Mouse (Mus musculus): ENCODE measurements at regions not wholly inside any gene's neighbourhood (a gene's known extent, or its start where the extent isn't known, plus 50 kb on each side); places are given as distances from the start of the nearest gene placed in this dataset.

- no peak for DNase-seq (ENCODE audit: low spot score in 2 of 2)
These were observed 66.2 kb downstream of the Isl1 start for GRCm38 (mm10) chr13:116243272-116243784.

DNA sequence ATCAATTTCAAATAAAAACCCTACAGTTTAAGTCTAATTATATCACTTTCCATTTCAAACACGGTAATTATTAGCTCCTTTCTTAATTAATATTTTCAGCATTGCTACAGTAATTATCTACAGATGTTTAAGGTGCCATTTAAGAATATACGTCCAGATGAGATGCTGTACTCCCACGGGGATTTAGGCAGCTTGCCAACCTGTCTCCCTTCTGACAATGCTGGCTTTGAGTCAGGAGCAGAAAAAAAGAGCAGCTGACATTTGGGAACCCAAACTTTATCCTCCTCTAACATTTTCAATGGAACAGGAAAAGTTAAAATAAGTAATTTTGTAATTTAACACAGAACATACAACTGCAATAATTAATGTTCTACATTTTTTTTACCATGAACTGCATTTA, 94.4 kb downstream of the Isl1 start:
- DNase-seq (ENCODE audit: low spot score in 2 of 2): peak in 1 of 2 experiments; percentile 5

DNA sequence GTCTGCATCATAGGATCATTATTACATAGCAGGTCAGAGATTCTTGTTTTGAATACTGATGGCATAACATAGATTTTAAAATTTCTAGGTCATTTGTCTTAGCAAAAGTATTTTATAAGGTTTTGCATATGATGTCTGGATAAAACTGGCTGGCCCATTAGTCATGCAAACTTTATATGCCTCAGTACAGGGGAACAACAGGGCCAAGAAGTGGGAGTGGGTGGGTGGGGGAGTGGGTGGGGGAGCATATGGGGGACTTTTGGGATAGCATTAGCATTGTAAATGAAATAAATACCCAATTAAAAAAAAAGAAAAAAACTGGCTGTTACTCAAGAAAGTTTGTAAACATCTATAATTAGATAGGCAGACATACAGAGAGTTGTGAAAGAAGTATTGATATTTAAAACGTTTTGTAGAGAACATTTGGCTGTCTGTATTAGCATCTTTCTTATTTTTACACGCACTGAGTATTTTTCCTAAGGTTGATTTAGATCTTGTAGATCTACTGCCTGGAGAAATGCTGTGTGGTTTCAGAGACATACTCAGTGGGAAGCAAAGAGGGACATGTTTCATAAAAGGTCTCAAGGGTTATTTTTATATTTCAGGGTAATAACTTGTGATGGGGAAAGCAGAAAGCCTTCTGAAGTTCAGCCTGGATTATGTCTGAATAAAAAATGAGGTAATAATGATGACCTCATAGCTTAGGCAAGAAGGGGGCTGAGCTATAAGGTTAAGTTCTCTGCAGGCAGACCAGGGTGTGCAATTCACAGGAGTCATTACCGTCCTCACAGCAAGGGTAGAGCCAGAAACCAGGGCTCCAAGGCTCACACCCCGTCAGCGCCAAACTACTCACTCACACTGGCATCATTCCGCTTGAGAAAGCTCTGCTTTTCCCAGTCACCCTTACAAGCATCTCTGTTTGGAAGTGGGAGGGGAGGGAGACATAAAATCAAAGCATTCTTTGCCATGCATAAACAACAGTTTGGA, 95.4 kb downstream of the Isl1 start:
- DNase-seq (ENCODE audit: low spot score in 2 of 2): no peak

- no peak for DNase-seq (ENCODE audit: low spot score in 2 of 2)
These were observed 108.1 kb downstream of the Isl1 start for GRCm38 (mm10) chr13:116201177-116201920.

- DNase-seq (ENCODE audit: low spot score in 2 of 2): no peak
These were observed 122.4 kb downstream of the Isl1 start for GRCm38 (mm10) chr13:116187059-116187458.

DNA sequence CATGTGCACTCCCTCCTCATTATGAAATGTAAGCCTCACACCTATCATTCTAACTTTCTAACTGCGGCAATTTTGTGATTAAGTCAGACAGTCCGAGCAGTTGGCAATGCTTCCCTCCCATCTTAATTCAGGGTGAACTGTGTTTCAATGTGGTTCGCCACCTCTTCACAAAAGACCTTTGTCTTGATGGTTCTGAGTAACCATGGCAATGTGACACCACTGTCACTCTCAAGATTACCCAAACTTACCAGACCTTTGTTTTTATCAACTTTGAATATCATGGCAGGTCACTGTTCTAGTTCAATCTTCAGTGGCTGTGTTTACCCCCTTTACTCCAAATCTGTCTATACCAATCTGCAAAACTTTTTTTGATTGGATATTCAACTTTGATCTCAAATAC, 131.7 kb downstream of the Isl1 start:
- no peak for DNase-seq (ENCODE audit: low spot score in 2 of 2)

GRCm38 (mm10) chr13:116174976-116175375, 134.5 kb downstream of the Isl1 start:
- DNase-seq (ENCODE audit: low spot score in 2 of 2): no peak

DNA sequence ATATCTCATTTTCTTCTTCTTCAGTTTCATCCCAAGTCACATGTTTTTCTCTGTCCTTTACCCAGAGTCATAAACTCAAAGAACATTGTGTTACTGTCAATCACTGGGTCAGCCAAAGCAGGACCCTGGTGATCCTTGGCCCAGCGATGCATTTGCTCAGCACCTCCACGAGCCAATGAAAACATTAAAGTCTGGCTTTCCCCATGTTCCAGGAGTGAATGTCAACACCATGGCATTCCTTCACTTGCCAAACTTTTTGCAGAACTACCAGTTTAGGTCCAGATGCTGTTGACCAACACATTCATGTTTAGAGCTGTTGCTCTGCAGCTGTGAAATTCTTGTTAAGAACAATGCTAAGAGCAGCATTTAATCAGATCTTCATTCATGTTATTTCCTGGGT, 135.6 kb downstream of the Isl1 start:
- no peak for DNase-seq (ENCODE audit: low spot score in 2 of 2)

DNA sequence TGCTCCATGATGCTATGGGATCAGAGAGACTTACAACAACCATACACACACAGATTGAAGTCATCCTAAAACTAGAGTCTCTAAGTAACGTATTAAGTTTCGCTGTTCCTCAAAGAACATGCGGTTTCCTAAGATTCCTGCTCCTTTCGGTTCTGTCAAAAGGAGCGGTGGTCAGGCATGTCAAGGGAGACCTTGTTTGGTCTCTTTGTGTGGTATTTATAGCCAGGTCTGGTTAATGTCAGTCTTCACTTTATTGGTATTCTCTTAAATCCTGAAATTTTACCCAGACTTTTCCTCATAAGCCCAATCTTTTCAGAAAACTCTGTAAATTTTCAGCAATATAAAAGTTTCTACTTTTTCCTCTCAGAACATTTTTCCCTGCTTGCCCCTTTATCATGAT, 166.5 kb downstream of the Isl1 start:
- DNase-seq (ENCODE audit: low spot score in 2 of 2): no peak

- DNase-seq (ENCODE audit: low spot score in 2 of 2): no peak
These were observed 190.8 kb downstream of the Isl1 start for GRCm38 (mm10) chr13:116118664-116119063.

DNA sequence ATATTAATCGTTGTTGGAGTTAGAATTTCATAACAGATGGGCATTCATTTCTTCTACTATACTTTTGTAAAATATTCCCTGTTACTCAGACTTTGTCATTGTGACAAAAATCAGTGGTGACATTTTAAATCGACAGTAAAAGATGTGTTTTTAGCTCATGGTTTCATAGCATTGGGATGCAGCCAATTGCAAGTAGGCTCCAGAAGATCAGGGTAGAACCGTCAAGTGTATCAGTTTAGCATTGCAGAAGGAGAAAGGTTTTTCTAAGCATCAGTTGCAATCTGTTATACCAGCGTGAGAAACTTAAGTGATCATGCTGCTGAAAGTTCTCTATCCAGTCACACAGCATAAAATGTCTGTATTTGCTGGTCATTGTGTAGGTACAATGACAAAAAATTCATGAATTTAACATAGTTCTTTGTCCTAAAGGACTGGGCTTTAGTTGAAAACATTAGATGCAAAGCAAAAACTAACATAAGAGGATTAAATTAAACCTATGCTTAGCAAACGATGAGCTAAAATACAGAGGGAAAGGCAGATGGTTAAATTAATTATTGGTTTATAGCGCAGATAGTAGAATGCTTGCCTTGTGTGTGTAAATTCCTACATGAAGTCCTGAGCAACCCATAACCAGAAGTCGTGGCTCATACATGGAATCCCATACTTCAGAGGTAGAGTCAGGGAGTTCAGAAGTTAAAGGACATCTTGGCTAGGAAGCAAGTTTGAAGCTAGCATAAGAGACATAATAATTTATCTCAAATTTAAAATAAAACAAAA, 198.3 kb downstream of the Isl1 start:
- peak in 1 of 2 experiments; percentile 5 for DNase-seq (ENCODE audit: low spot score in 2 of 2)

DNA sequence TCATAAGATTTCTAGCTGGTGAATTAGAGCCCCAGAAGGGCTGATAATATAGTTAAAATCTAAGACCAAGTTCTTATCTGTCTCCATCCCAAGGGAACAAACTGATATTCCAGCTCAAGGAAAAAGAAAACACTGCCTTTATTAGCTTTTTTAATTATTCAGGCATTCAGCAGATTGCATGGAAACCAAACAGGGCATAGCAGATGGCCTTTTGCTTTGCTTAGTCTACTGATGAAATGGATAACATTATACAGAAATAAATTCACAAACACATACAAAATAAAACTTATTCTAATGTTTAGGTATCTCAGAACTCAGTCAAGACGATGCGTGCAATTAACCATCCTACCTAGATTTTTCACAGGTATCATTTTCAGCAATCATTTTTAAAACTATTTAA, 198.9 kb downstream of the Isl1 start:
- no peak for DNase-seq (ENCODE audit: low spot score in 2 of 2)

GRCm38 (mm10) chr13:116087541-116088308, 221.8 kb downstream of the Isl1 start:
- no peak for DNase-seq (ENCODE audit: low spot score in 2 of 2)

DNA sequence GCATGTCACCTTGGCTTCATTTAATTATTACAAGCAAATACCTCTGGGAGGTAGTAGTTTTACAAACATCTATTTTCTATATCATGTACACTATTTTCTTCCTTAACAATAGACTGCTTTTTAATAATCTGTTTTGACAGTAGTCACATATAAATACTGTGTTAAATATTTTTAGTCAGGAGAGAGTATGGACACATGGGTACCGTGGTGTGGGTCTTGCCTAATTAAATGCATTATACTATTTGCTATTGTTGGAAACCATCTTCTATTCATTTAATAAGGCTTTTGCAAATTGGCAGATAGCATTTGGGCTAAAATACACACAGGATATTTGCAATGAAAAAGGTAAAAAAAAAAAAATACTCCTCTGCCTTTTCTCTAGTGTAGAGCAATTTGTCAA, 222.3 kb downstream of the Isl1 start:
- DNase-seq (ENCODE audit: low spot score in 2 of 2): no peak

DNA sequence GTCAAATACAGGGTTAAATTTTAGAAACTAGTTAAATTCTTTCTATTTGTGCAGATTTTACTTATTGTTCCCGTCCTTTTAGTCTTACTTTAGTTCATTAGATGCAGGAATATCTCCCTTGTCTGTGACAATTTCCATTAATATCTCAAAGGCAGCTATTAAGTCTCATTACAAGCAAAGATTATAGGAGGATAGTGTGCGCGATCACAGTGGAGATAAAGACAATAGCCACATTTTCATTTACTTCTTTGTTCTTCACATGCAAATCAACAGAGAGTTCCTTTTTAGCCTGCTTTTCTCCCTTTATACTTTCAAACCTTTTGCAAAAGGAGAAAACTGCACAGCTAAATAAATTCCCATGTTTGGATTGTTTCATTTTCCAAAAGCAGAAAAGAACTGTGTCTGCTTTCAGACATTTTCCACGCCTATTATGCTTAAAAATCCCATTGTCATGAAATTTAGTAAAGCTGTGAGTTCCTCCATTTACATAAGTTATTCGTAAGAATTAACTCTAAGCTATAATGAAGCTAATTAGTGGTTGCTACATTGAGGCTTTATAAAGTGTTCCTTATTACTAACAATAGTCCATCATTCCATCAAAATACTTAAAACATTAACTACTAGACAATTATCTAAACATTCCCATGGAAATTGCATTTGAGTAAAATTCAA, 252.4 kb downstream of the Isl1 start:
- DNase-seq (ENCODE audit: low spot score in 2 of 2): no peak

GRCm38 (mm10) chr13:116056112-116056652, 253.3 kb downstream of the Isl1 start:
- DNase-seq (ENCODE audit: low spot score in 2 of 2): no peak

DNA sequence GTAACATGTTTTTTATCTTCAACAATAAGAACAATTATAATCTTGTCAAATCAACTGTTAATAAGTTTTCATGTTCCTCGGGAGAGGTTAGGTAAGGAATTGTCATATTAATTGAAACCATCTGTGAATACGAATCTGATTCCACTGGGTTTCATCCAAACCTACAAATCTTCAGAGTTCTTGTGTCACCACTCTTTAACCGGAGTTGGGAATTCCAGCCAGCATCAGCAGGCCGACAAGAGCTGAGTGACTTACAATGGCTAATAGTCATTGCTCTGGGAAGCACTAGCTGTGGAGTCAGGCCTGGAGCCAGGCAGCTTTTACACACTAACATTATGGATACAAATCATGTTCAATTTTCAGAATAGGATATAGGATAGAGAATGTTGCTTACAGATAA, 273.3 kb downstream of the Isl1 start:
- no peak for DNase-seq (ENCODE audit: low spot score in 2 of 2)

DNA sequence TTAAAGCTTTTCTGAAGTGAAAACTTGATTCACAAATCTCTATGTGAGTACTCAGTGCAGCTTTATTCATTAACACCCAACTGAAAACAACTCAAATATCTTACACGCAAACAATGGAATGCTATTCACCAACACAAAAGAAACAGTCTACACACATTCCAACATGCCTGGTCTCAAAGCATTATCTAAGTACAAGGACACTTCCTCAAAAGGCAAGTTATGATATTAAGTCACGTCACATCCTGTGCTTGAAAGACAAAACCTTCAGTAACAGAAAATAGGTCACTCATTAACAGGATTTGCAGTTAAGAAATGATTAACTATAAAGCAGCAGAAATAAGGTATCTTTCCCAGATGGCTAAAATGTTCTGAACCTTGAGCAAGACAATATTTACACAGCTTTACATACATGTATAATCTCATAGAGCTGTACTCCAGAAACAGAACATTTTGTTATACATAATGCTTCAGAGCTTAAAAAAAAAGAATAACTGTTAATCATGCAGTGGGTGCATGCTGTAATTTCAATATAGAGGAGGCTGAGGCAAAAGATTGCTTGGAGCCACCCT, 279.3 kb downstream of the Isl1 start:
- no peak for DNase-seq (ENCODE audit: low spot score in 2 of 2)

DNA sequence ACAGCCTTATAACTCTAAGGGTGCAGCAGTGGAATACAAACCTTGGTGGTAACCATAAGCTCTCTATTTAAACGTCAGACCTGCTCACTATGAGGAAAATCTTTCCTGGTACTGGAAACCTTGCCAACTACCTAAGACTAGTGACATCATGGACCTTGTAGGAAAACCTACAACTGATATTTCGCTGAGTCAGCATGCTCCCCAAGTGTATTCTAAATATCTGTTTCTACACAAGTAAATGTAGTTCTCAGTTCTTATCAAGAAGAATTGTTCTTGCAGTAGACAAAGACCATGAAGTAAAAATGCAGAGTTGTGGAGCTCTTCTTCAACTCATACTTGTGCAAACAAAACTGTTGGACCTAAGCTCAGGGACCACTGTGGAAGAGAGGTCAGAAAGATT, 280.9 kb downstream of the Isl1 start:
- no peak for DNase-seq (ENCODE audit: low spot score in 2 of 2)

DNA sequence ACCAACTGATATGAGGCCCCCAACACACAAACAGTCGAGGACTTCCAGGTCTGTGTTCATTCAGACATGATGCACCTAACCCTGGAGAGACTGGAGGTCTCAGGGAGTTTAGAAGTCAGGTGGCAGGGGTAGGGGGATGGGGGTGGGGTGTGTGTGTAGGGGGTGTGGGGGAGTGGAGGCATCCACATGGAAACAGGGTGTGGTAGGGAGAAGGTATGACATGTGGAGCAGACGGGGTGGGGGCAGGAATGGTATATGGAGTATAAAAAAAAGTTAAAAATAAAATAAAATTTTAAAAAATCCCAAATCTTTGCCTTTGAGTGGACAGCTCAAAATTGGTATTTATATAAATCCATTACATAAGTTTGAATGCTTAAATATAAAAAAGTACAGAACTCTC, 282.3 kb downstream of the Isl1 start:
- no peak for DNase-seq (ENCODE audit: low spot score in 2 of 2)

All from left cerebral cortex, adult 8-10 months (tissue).